Mouse (Mus musculus): ENCODE measurements around the gene Fcrls. TPM values are rescaled to one million over a fixed set of nuclear protein-coding genes. Genes with fewer than 3 reads are reported as not detected.

The Fcrls gene
- polyA plus RNA-seq (2015; fragmentation: Nextera tagmentation; extraction: Ambion mirVana), result 9.1 and 9.4 TPM in 2 replicates

- no peak within 1 kb of the TSS for H3K4me2 ChIP-seq
- WGBS, result 74% methylated on average over 7 of the region's 7 CpGs
- H3K27ac ChIP-seq, result no peak within 1 kb of the TSS
Observed at GRCm38 (mm10) chr3:87263436-87263835, at the start of gene Fcrls. TSS of gene Fcrls (minus strand) at chr3:87263738.

GRCm38 (mm10) chr3:87309922-87310321, 46.4 kb upstream of the Fcrls start:
- Histone ChIP-seq H3K4me1 (no peaks in the 10 kb centered on the region), H3K27ac (no peak overlapping the region), H3K4me2 (no peak overlapping the region), H3K4me3 (no peak overlapping the region), H3K36me3 (no peaks in the 10 kb centered on the region), H3K27me3 (no peaks in the 10 kb centered on the region), H3K9ac (no peak overlapping the region), H3K9me3 (no peaks in the 10 kb centered on the region)
- WGBS, result 65% methylated on average over 2 of the region's 2 CpGs
- ATAC-seq (ENCODE audit: borderline replicate concordance, extremely low read depth, low FRiP score, low TSS enrichment), result no peak

More at GRCm38 (mm10) chr3:87263436-87263835, at the start of gene Fcrls:
- H3K4me3 ChIP-seq, result no peak within 1 kb of the TSS
- no peak for ATAC-seq (ENCODE audit: borderline replicate concordance, extremely low read depth, low FRiP score, low TSS enrichment)
- no peaks in the 10 kb centered on the region for H3K9me3 ChIP-seq
- no peak within 1 kb of the TSS for H3K9ac ChIP-seq
- H3K4me1 ChIP-seq, result no peaks in the 10 kb centered on the region
- no peaks in the 10 kb centered on the region for H3K27me3 ChIP-seq
- H3K36me3 ChIP-seq, result no peaks in the 10 kb centered on the region

GRCm38 (mm10) chr3:87299901-87300300, 36.4 kb upstream of the Fcrls start:
- Histone ChIP-seq H3K4me3 (no peak overlapping the region), H3K4me2 (no peak overlapping the region), H3K27me3 (no peaks in the 10 kb centered on the region), H3K36me3 (no peaks in the 10 kb centered on the region), H3K9me3 (no peaks in the 10 kb centered on the region), H3K9ac (no peak overlapping the region), H3K27ac (no peak overlapping the region), H3K4me1 (no peaks in the 10 kb centered on the region)
- 66% methylated on average over 5 of the region's 5 CpGs for WGBS
- no peak for ATAC-seq (ENCODE audit: borderline replicate concordance, extremely low read depth, low FRiP score, low TSS enrichment)

GRCm38 (mm10) chr3:87274372-87274771, 10.8 kb upstream of the Fcrls start:
- no peak overlapping the region for H3K4me2 ChIP-seq
- H3K27ac ChIP-seq, result no peak overlapping the region
- H3K4me1 ChIP-seq, result no peaks in the 10 kb centered on the region
- no peaks in the 10 kb centered on the region for H3K27me3 ChIP-seq
- H3K4me3 ChIP-seq, result no peak overlapping the region
- H3K9ac ChIP-seq, result no peak overlapping the region
- H3K9me3 ChIP-seq, result no peaks in the 10 kb centered on the region
- no peak for ATAC-seq (ENCODE audit: borderline replicate concordance, extremely low read depth, low FRiP score, low TSS enrichment)
- H3K36me3 ChIP-seq, result no peaks in the 10 kb centered on the region
- 56% methylated on average over 2 of the region's 2 CpGs for WGBS

- Histone ChIP-seq H3K27ac (no peak overlapping the region), H3K36me3 (no peaks in the 10 kb centered on the region), H3K9me3 (no peaks in the 10 kb centered on the region), H3K4me1 (no peaks in the 10 kb centered on the region), H3K4me2 (no peak overlapping the region), H3K9ac (no peak overlapping the region), H3K4me3 (no peak overlapping the region), H3K27me3 (no peaks in the 10 kb centered on the region)
- ATAC-seq (ENCODE audit: borderline replicate concordance, extremely low read depth, low FRiP score, low TSS enrichment), result no peak
- 60% methylated on average over 5 of the region's 5 CpGs for WGBS
Observed at GRCm38 (mm10) chr3:87266581-87266980, 3.0 kb upstream of the Fcrls start.

GRCm38 (mm10) chr3:87255239-87255638, 8.3 kb downstream of the Fcrls start:
- no peaks in the 10 kb centered on the region for H3K9me3 ChIP-seq
- ATAC-seq (ENCODE audit: borderline replicate concordance, extremely low read depth, low FRiP score, low TSS enrichment), result no peak
- H3K27me3 ChIP-seq, result no peaks in the 10 kb centered on the region; the same call in 1 of the 2 replicates
- H3K4me1 ChIP-seq, result no peaks in the 10 kb centered on the region
- no peak overlapping the region for H3K27ac ChIP-seq
- 79% methylated on average over 10 of the region's 10 CpGs for WGBS
- H3K4me3 ChIP-seq, result no peak overlapping the region
- no peak overlapping the region for H3K4me2 ChIP-seq
- no peaks in the 10 kb centered on the region for H3K36me3 ChIP-seq
- H3K9ac ChIP-seq, result no peak overlapping the region

- no peak for ATAC-seq (ENCODE audit: borderline replicate concordance, extremely low read depth, low FRiP score, low TSS enrichment)
Observed at GRCm38 (mm10) chr3:87249571-87249970, 14.0 kb downstream of the Fcrls start.

GRCm38 (mm10) chr3:87247292-87247691, 16.2 kb downstream of the Fcrls start:
- no peak for ATAC-seq (ENCODE audit: borderline replicate concordance, extremely low read depth, low FRiP score, low TSS enrichment)
- Histone ChIP-seq H3K4me2 (no peak overlapping the region), H3K27me3 (no peaks in the 10 kb centered on the region), H3K9me3 (no peaks in the 10 kb centered on the region), H3K9ac (no peak overlapping the region), H3K4me1 (no peaks in the 10 kb centered on the region), H3K4me3 (no peak overlapping the region), H3K27ac (no peak overlapping the region), H3K36me3 (no peaks in the 10 kb centered on the region)
- WGBS, result 54% methylated on average over 3 of the region's 3 CpGs

More at GRCm38 (mm10) chr3:87249571-87249970, 14.0 kb downstream of the Fcrls start:
- Histone ChIP-seq H3K4me2 (no peak overlapping the region), H3K27me3 (no peaks in the 10 kb centered on the region), H3K9me3 (no peaks in the 10 kb centered on the region), H3K4me1 (no peaks in the 10 kb centered on the region), H3K4me3 (no peak overlapping the region), H3K27ac (no peak overlapping the region), H3K36me3 (no peaks in the 10 kb centered on the region), H3K9ac (no peak overlapping the region)
- 67% methylated on average over 6 of the region's 6 CpGs for WGBS

- Histone ChIP-seq H3K36me3 (no peaks in the 10 kb centered on the region), H3K9me3 (no peaks in the 10 kb centered on the region), H3K4me1 (no peaks in the 10 kb centered on the region), H3K9ac (no peak overlapping the region), H3K4me2 (no peak overlapping the region), H3K27ac (no peak overlapping the region), H3K4me3 (no peak overlapping the region), H3K27me3 (no peaks in the 10 kb centered on the region)
- WGBS, result 4% methylated on average over 2 of the region's 2 CpGs
- ATAC-seq (ENCODE audit: borderline replicate concordance, extremely low read depth, low FRiP score, low TSS enrichment), result no peak
Observed at GRCm38 (mm10) chr3:87243654-87244053, 19.9 kb downstream of the Fcrls start.

- H3K36me3 ChIP-seq, result no peaks in the 10 kb centered on the region
- no peaks in the 10 kb centered on the region for H3K4me1 ChIP-seq
- no peak overlapping the region for H3K4me2 ChIP-seq
- H3K9ac ChIP-seq, result no peak overlapping the region
- 61% methylated on average over 4 of the region's 4 CpGs for WGBS
- H3K27me3 ChIP-seq, result no peaks in the 10 kb centered on the region
- no peak overlapping the region for H3K4me3 ChIP-seq
- no peak for ATAC-seq (ENCODE audit: borderline replicate concordance, extremely low read depth, low FRiP score, low TSS enrichment)
- H3K27ac ChIP-seq, result no peak overlapping the region
- no peaks in the 10 kb centered on the region for H3K9me3 ChIP-seq
Observed at GRCm38 (mm10) chr3:87240909-87241308, 22.6 kb downstream of the Fcrls start.

GRCm38 (mm10) chr3:87223636-87224035, 39.9 kb downstream of the Fcrls start:
- no peaks in the 10 kb centered on the region for H3K4me1 ChIP-seq

GRCm38 (mm10) chr3:87222346-87222745, 41.2 kb downstream of the Fcrls start:
- Histone ChIP-seq H3K27ac (no peak overlapping the region), H3K36me3 (no peaks in the 10 kb centered on the region), H3K9ac (no peak overlapping the region), H3K4me1 (no peaks in the 10 kb centered on the region), H3K4me3 (no peak overlapping the region), H3K27me3 (no peaks in the 10 kb centered on the region), H3K4me2 (no peak overlapping the region), H3K9me3 (no peaks in the 10 kb centered on the region)
- no peak for ATAC-seq (ENCODE audit: borderline replicate concordance, extremely low read depth, low FRiP score, low TSS enrichment)
- WGBS, result 83% methylated on average over 5 of the region's 5 CpGs

More at GRCm38 (mm10) chr3:87223636-87224035, 39.9 kb downstream of the Fcrls start:
- no peak for ATAC-seq (ENCODE audit: borderline replicate concordance, extremely low read depth, low FRiP score, low TSS enrichment)
- whole genome bisulfite sequencing, result 62% methylated on average over 4 of the region's 4 CpGs
- Histone ChIP-seq H3K27me3 (no peaks in the 10 kb centered on the region), H3K27ac (no peak overlapping the region), H3K9ac (no peak overlapping the region), H3K4me2 (no peak overlapping the region), H3K4me3 (no peak overlapping the region), H3K36me3 (no peaks in the 10 kb centered on the region), H3K9me3 (no peaks in the 10 kb centered on the region)

- H3K4me2 ChIP-seq, result no peak overlapping the region
- no peak overlapping the region for H3K27ac ChIP-seq
- no peak for ATAC-seq (ENCODE audit: borderline replicate concordance, extremely low read depth, low FRiP score, low TSS enrichment)
- H3K9ac ChIP-seq, result no peak overlapping the region
- H3K36me3 ChIP-seq, result no peaks in the 10 kb centered on the region
- H3K4me3 ChIP-seq, result no peak overlapping the region
- no peaks in the 10 kb centered on the region for H3K27me3 ChIP-seq
- WGBS, result 65% methylated on average over 11 of the region's 11 CpGs
- H3K4me1 ChIP-seq, result no peaks in the 10 kb centered on the region
- no peaks in the 10 kb centered on the region for H3K9me3 ChIP-seq
Observed at GRCm38 (mm10) chr3:87215176-87215575, 48.4 kb downstream of the Fcrls start.

All from lung, embryonic 15.5 days (tissue).